Mouse (Mus musculus): ENCODE data around the gene Maco1. TPM values are rescaled to one million over a fixed set of nuclear protein-coding genes. Genes with fewer than 3 reads are reported as not detected.
"Not testable (repeated sequence)": the region's sequence is repeated elsewhere in the genome, so short reads cannot be mapped to it uniquely, and the experiment has no call there.

Gene Maco1
- total RNA-seq, 2 experiments from 2014 or later, result 49.7 to 56.6 TPM

DNA sequence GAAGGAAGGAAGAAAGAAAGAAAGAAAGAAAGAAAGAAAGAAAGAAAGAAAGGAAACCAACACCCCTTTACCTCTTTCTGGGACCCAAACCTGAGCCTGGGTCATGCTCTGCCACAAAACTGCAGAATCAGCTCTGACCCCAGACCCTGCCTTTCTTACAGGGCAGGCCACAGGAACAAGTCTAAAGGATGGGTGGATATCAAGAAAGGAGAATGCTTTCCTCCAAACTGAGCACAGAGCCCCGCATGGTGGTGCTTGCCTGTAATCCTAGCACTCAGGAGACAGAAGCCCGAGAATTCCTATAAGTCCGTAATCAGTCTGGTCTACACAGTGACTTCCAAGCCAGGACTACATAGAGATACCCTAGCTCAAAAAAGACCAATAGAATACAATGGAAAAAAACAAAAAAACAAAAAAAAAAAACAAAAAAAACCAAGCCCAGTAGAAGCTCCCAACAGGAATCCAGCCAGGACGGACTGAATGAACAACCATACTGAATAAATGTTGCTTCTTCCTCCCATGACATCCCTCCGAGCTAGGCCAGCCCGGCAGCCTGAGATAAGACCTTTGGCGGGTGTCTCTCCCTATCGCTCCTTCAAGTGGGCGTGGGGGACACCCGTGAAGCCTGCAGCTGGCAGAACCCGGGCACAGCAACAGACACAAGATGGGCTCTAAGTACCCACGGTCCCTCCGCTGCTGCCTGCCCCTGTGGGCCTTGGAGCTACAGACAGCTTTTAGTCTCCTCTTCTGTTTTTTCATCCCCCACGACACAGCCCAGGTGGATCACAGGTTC, 11.0 kb upstream of the Maco1 start, which contains the start of gene Rhd:
Gene Rhd, plus strand, starts transcription at position 600 of the 793 bp plus-strand sequence.
- intact Hi-C loops (cut with DNase I), result no loop called here
- DNase-seq (ENCODE audit: low spot score in 2 of 2), result no peak

- no peak for DNase-seq (ENCODE audit: low spot score in 2 of 2)
- intact Hi-C loops (cut with DNase I), result no loop called here
Observed at GRCm38 (mm10) chr4:134862996-134863395, 9.9 kb upstream of the Maco1 start.

- no peak for DNase-seq (ENCODE audit: low spot score in 2 of 2)
- intact Hi-C loops (cut with DNase I), result no loop called here
Observed at GRCm38 (mm10) chr4:134861884-134862283, 8.7 kb upstream of the Maco1 start.

GRCm38 (mm10) chr4:134858494-134858893, 5.3 kb upstream of the Maco1 start:
- DNase-seq (ENCODE audit: low spot score in 2 of 2), result no peak
- intact Hi-C loops (cut with DNase I), result no loop called here

DNA sequence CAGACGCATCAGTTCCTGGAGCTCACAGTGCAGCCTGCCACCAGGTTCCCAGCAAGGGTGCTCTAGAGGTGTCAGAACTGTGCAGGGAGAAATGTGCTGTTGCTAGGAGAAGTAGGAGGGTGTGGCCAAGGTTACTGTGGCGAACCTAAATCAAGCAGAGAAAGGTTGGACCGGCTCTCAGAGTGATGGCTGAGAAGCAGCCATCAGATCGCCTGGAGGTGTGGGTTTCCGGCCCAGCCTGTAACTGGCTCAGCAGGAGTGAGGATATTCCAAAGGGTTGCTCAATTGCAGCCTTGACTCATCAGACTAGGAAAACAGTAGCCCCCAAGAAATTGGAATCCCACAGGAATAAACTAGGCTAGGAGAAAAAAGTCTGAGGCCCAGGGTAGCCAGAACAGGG, 3.4 kb upstream of the Maco1 start:
- intact Hi-C loops (cut with DNase I), result no loop called here

DNA sequence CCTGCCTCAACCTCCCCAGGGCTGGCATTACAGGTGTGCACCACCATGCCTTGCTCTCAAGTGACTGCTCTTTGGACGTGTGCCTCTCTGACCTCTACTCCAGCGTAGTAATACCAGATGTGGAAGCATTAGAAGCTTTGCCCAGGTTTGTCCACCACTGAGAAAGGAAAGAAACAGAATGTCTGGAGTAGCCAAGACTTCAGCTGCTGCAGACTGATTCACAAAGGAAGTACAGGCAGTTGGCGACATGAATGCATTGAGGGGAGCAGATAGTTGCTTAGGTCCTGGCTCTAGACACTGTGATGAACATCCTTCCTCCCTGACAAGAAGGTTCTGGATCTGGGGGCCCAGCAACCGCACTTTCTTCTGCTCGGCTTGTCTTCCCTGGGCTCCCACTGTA, 2.9 kb upstream of the Maco1 start:
- intact Hi-C loops (cut with DNase I), result no loop called here

More for the DNA sequence above, 3.4 kb upstream of the Maco1 start:
- DNase-seq (ENCODE audit: low spot score in 2 of 2), result no peak

DNA sequence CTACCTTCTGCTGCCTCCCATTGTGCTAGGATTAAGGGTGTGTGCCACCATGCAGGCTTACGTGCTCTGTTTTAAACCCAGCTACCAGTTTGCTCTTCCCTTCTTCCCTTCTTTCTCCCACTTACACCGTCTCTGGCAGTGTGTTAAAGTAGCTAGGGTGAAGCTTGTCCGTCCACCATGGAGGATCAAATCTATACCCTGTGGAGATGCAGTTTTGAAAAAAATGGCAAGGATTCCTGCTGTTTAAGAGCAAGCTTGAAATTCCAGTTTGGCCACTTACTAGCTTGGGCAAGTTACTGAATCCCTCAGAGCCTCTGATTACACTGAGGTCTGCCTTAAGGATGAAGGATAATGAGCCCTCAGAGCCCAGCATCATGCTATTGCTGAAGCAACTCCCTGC, 2.2 kb upstream of the Maco1 start:
- intact Hi-C loops (cut with DNase I), result no loop called here
- no peak for DNase-seq (ENCODE audit: low spot score in 2 of 2)

More for the DNA sequence above, 2.9 kb upstream of the Maco1 start:
- no peak for DNase-seq (ENCODE audit: low spot score in 2 of 2)

DNA sequence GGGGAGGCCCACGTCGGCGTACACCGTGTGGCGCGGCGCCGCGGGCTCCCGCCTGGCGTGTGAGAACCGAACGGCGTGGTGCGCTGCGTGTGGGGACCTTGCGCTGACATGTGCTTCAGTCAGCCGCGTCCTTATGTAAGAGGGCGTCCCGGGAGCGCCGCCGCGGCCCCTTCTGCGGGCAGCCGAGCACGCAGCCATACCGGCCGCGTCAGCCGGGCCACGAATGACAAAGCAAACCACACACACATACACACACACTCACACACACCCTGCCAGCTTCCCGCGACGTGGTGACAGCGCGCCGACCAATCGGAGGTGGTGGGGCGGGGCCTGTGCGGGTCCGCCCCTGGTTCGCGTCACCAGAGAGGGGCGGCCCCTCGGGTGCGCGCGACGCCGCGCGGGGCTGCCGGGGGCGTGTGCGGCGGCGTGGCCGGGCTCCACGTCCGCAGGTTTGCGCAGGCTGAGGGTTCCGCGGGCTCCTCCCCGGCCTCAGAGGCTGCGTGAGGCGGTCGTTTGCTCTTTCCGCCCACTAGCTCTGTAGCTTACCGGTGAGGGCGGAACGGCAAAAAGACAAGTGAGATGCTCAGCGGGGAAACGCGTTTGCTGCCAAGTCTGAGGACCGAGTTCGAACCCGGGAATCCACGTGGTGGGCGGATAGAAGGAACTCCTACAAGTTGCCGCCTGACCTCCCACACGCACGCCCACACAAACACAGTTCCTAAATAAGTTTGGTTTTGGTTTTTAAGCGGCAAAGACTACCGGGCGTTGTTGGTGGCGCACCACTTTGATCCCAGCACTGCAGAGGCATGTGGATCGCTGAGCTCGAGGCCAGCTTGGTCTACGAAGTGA, 716 bp upstream of the Maco1 start:
- DNase-seq (ENCODE audit: low spot score in 2 of 2), result peak; percentile 95 to 96
- intact Hi-C loops (cut with DNase I), result no loop called here

DNA sequence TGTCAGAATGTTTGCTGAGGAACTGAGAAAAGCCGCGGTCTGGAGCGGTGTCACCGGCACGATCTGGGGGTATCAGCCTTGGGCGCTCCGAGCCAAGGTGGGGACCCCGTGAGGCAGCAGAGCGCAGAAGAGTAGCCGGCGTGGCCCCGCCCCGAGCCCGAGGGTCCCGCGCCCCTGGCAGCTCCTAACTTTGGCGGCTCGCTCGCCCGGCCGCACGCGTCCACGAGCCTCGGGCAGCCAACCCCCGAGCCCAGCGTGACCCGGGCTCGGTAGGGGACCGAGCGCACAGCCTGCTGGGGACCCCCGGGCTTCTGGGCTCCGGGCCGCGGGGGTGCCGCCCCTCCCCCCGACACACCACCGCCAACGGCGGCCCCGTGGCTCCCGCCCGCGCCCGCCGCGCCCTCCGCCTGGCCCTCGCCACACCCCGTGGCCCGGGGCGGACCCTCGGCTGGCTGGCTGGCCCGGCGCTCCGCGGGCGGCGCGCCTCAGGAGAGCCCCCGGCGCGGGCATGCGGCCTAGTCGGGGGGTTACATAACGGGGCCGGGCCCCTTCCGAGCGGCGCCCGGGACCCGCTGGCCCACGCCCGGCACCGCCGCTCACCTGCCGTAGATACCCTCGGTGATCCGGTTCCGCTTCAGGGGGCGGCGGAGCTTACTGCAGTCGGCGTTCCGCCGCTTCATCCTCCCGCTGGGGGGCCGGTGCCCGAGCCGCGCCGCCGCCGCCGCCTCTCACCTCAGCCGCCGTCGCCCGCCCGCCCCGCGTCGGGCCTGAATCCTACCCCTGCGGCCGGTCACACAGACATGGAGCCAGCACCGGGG, 498 bp downstream of the Maco1 start:
- intact Hi-C loops (cut with DNase I), result no loop called here
- peak in 1 of 2 experiments; percentile 23 for DNase-seq (ENCODE audit: low spot score in 2 of 2)

DNA sequence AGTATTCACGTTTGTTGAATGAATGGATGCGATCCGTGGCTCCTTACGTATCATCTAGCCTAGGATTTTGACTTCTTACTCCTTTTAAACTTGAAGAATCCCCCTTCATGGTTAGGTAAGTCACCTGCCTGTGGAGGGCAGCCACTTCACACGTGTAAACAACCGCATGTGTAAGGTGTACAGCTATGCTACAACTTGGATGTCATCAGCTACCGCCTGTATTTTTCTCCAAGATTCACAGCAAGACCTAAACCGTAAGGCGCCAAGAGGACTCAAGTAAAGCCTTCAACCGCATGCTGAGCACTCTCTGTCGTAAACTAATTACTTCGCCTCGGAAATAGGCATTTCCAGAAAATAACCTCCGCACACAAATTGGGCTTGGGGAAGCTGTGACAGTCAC, 1.3 kb downstream of the Maco1 start:
- DNase-seq (ENCODE audit: low spot score in 2 of 2), result peak; percentile 7
- intact Hi-C loops (cut with DNase I), result no loop called here

- intact Hi-C loops (cut with DNase I), result no loop called here
- no peak for DNase-seq (ENCODE audit: low spot score in 2 of 2)
Observed at GRCm38 (mm10) chr4:134851236-134851635, 1.9 kb downstream of the Maco1 start.

GRCm38 (mm10) chr4:134850551-134850950, 2.6 kb downstream of the Maco1 start:
- DNase-seq (ENCODE audit: low spot score in 2 of 2), result no peak
- intact Hi-C loops (cut with DNase I), result no loop called here

- DNase-seq (ENCODE audit: low spot score in 2 of 2), result no peak
- intact Hi-C loops (cut with DNase I), result no loop called here
Observed at GRCm38 (mm10) chr4:134847587-134847986, 5.6 kb downstream of the Maco1 start.

DNA sequence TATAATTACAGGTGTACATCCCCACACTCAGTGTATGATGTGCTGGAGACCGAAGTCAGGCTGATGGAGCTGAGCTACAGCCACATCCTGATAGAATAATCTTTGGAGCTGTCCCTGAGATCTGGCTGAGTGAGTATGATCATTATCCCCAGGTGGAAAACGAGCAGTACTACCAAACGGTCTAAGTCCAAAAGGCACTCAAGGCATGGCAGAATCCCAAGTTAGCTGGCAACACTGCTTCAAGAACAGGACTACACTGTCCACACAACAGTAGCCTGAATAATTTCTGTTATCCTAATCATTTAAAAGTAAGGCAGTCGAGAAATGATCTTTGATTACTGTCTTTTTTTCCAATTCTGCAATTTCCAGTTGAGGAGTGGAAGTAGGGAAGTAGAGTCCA, 9.6 kb downstream of the Maco1 start:
- DNase-seq (ENCODE audit: low spot score in 2 of 2), result no peak
- intact Hi-C loops (cut with DNase I), result no loop called here

DNA sequence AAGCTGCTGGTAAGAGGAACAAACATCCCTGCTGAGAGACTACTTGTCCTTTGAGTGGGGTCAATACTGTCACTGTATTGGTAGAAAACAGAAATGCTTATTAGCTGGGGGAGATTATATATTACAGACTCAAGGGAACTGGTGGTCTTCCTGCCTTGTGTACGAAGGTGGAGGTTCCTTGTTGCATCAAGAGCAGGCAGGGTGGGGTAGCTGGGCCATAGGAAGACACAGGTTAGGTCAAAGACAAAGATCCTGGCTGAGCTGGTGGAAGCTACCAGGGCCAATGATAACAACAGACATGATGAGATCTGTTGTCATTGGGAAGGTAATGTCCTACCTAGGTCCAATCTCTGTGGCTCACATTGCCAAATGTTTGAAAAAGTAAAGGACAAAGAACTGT, 12.9 kb downstream of the Maco1 start:
- DNase-seq (ENCODE audit: low spot score in 2 of 2), result no peak
- intact Hi-C loops (cut with DNase I), result no loop called here

- DNase-seq (ENCODE audit: low spot score in 2 of 2); intact Hi-C loops (cut with DNase I): not testable (repeated sequence)
Observed at GRCm38 (mm10) chr4:134838706-134839105, 14.4 kb downstream of the Maco1 start.

DNA sequence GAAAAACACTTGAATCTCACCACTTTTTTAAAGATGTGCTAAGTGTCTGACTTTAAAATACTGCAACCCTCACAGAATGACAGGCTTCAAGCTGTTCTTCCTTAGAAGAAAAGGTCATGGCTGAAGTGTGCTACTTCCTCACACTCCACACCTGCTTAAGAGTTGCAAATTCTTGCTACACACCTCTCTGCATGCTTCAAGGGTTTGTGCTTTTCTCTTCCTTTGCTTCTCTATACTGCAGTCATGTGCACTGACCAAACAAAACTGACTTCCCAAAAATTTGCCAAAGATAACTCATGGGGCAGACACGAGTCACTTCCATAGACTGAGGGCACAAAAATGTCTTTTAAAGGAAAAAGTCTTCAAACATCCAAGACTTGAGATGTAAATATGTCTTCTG, 14.9 kb downstream of the Maco1 start:
- intact Hi-C loops (cut with DNase I), result no loop called here
- no peak for DNase-seq (ENCODE audit: low spot score in 2 of 2)

- DNase-seq (ENCODE audit: low spot score in 2 of 2), result no peak
- intact Hi-C loops (cut with DNase I), result no loop called here
Observed at GRCm38 (mm10) chr4:134835486-134835885, 17.7 kb downstream of the Maco1 start.

DNA sequence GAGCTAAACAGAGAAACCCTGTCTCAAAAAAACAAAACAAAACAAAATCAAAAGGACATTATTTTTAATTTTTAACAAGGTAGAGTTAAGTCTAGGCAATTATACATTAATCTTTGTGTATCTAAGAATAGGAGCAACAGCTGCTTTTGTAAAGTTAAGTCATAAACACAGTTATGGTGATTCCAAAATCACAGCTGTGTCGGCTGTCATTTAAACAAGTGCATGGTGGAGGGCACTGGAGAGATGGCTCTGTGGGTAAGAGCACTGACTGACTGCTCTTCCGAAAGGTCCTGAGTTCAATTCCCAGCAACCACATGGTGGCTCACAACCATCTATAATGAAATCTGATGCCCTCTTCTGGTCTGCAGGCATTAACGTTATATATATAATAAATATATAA, 21.2 kb downstream of the Maco1 start:
- intact Hi-C loops (cut with DNase I), result no loop called here
- no peak for DNase-seq (ENCODE audit: low spot score in 2 of 2)

DNA sequence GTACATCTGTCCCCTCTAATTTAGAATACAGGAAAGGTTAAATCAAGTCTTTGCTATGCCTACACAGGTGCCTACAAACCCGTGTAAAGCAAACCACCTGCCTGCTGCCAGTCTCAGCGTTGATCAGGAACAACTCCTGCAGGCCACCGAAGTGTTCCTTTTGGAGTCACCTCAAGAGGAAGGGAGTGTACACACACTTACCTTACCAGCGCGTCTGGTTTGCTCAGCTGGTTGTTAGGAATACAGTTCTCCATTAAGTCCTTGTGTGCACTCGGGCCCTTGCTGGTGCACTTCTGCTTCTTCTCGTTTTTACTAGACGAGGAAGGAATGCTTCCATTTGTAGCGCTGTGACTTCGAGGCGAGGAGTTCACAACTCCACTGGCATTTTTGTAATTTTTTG, 25.3 kb downstream of the Maco1 start:
- DNase-seq (ENCODE audit: low spot score in 2 of 2), result no peak
- intact Hi-C loops (cut with DNase I), result no loop called here
